Mouse (Mus musculus) left cerebral cortex, adult 2 months (tissue): ENCODE results near the gene Nkx2-2. TPM values are rescaled to one million over a fixed set of nuclear protein-coding genes. Genes with fewer than 3 reads are reported as not detected.

Experiments used
- DNase-seq, 2 experiments: peaks; one replicate each; pipeline ENCODE4 v3.0.0; 2021 to 2022; ENCODE audit warnings: low spot score in 2 of 2, mixed read lengths in 1 of 2; ENCODE audit errors: extremely low spot score in 1 of 2
- H3K27ac ChIP-seq: fragments of 200-600 bp; 2 replicates; pipeline ENCODE4 v1.8.1; 2022
- H3K4me3 ChIP-seq: fragments of 200-600 bp; 2 replicates; pipeline ENCODE4 v1.8.1; 2022
- CTCF ChIP-seq: fragments of 200-600 bp; IDR thresholded peaks from 2 replicates; pipeline ENCODE4 v1.8.1; 2022; ENCODE audit warnings: antibody characterized with exemption, mild to moderate bottlenecking, moderate library complexity
- intact Hi-C: fragments of 180-260 bp; cut with DNase I; formaldehyde crosslinking; loops from one replicate; pipeline ENCODE4 v1.15.1; 2025
- total RNA-seq, 2 experiments: library from RNA; stranded (reverse); gene quantifications; 2 replicates each; pipeline ENCODE4 v1.2.3; 2021

Nkx2-2 gene
- total RNA-seq, 2 experiments from 2014 or later, result 4.1 to 4.5 TPM

- DNase-seq, result no peak
- no peak for TF ChIP-seq CTCF
- intact Hi-C loops, result loop anchor here (5.0 kb wide), 2 partner anchors 174 to 844 kb away; partner anchors contain the start of gene Pax1
- Histone ChIP-seq H3K27ac (no peak overlapping the region), H3K4me3 (no peak overlapping the region)
Observed at GRCm38 (mm10) chr2:147188074-147188700, 5.9 kb downstream of the Nkx2-2 start.

GRCm38 (mm10) chr2:147187061-147187870 is 6.8 kb downstream of the Nkx2-2 start:
- intact Hi-C loops, result loop anchor here (2.0 to 5.0 kb wide), 3 partner anchors 175 to 845 kb away; partner anchors contain the start of gene Pax1
- H3K27ac ChIP-seq, result no peak overlapping the region

GRCm38 (mm10) chr2:147186261-147186681 is 7.8 kb downstream of the Nkx2-2 start:
- intact Hi-C loops, result loop anchor here (2.0 to 5.0 kb wide), 3 partner anchors 176 to 846 kb away; partner anchors contain the start of gene Pax1
- DNase-seq, result no peak
- Histone ChIP-seq H3K27ac (no peak overlapping the region; the same call in 1 of the 2 replicates), H3K4me3 (peak overlapping the region; percentile 36; the same call in 1 of the 2 replicates)
- no peak for TF ChIP-seq CTCF

More at GRCm38 (mm10) chr2:147187061-147187870, 6.8 kb downstream of the Nkx2-2 start:
- DNase-seq, result no peak
- no peak overlapping the region for H3K4me3 ChIP-seq
- TF ChIP-seq CTCF, result no peak

GRCm38 (mm10) chr2:147185561-147185960 is 8.5 kb downstream of the Nkx2-2 start:
- no peak for DNase-seq
- intact Hi-C loops, result loop anchor here (5.0 kb wide), 2 partner anchors 177 to 847 kb away; partner anchors contain the start of gene Pax1
- H3K4me3 ChIP-seq, result peak overlapping the region; percentile 36
- H3K27ac ChIP-seq, result peak overlapping the region; percentile 69
- no peak for TF ChIP-seq CTCF

GRCm38 (mm10) chr2:147184071-147184990 is 9.7 kb downstream of the Nkx2-2 start:
- peak overlapping the region; percentile 41 for H3K4me3 ChIP-seq
- TF ChIP-seq CTCF, result no peak
- H3K27ac ChIP-seq, result peak overlapping the region; percentile 55; the same call in 1 of the 2 replicates
- intact Hi-C loops, result no loop called here
- no peak for DNase-seq

GRCm38 (mm10) chr2:147183521-147183920 is 10.5 kb downstream of the Nkx2-2 start:
- DNase-seq, result no peak
- TF ChIP-seq CTCF, result no peak
- Histone ChIP-seq H3K27ac (no peak overlapping the region), H3K4me3 (peak overlapping the region; percentile 41; the same call in 1 of the 2 replicates)
- intact Hi-C loops, result no loop called here

GRCm38 (mm10) chr2:147182709-147183260 is 11.3 kb downstream of the Nkx2-2 start:
- H3K4me3 ChIP-seq, result no peak overlapping the region; the same call in 1 of the 2 replicates
- TF ChIP-seq CTCF, result no peak
- intact Hi-C loops, result no loop called here
- DNase-seq, result no peak
- 0 out of 2 replicates have a peak overlapping the region, but pooled peaks have one; percentile 13 for H3K27ac ChIP-seq

GRCm38 (mm10) chr2:147181926-147182708 is 11.9 kb downstream of the Nkx2-2 start:
- intact Hi-C loops, result no loop called here
- TF ChIP-seq CTCF, result no peak
- H3K27ac ChIP-seq, result no peak overlapping the region; the same call in 1 of the 2 replicates
- DNase-seq, result no peak
- H3K4me3 ChIP-seq, result no peak overlapping the region

- intact Hi-C loops, result no loop called here
- H3K4me3 ChIP-seq, result no peak overlapping the region
Observed at GRCm38 (mm10) chr2:147181304-147181665, 12.8 kb downstream of the Nkx2-2 start.

GRCm38 (mm10) chr2:147180649-147181303 is 13.3 kb downstream of the Nkx2-2 start:
- H3K27ac ChIP-seq, result peak overlapping the region; percentile 66
- no peak for DNase-seq
- no peak overlapping the region for H3K4me3 ChIP-seq
- TF ChIP-seq CTCF, result no peak
- intact Hi-C loops, result no loop called here

More at GRCm38 (mm10) chr2:147181304-147181665, 12.8 kb downstream of the Nkx2-2 start:
- no peak for DNase-seq
- no peak for TF ChIP-seq CTCF
- H3K27ac ChIP-seq, result peak overlapping the region; percentile 66
